Mouse (Mus musculus) forebrain, embryonic 11.5 days (tissue): Measurements from ENCODE around the gene Bcat1. TPM values are rescaled to one million over a fixed set of nuclear protein-coding genes. Genes with fewer than 3 reads are reported as not detected.

Experiments used
- ATAC-seq: fragments of 200-750 bp; cut with Nextera tagmentation; replicated peaks from 2 replicates; pipeline ENCODE4 v1.8.0; 2017; ENCODE audit warnings: moderate TSS enrichment; ENCODE audit not compliant: low FRiP score
- DNase-seq: peaks from one replicate; pipeline ENCODE4 v3.0.0-alpha.2; 2017; ENCODE audit warnings: low spot score
- H3K27ac ChIP-seq: fragments of 300-500 bp; sonication (generic); 2 replicates; pipeline ENCODE4 v1.5.1; 2014; ENCODE audit warnings: low read depth, low read length
- H3K27me3 ChIP-seq: fragments of 300-500 bp; sonication (generic); 2 replicates; pipeline ENCODE4 v1.6.1; 2014; ENCODE audit warnings: mild to moderate bottlenecking, low read length, mixed read lengths; ENCODE audit not compliant: control insufficient read depth, insufficient read depth
- H3K36me3 ChIP-seq: fragments of 300-500 bp; sonication (generic); 2 replicates; pipeline ENCODE4 v1.6.1; 2014; ENCODE audit warnings: mild to moderate bottlenecking, low read length, moderate library complexity, mixed read lengths; ENCODE audit not compliant: control insufficient read depth, insufficient read depth
- H3K4me1 ChIP-seq: fragments of 300-500 bp; sonication (generic); replicated peaks from 2 replicates; pipeline ENCODE4 v1.6.1; 2014; ENCODE audit warnings: low read length, mixed read lengths; ENCODE audit not compliant: control insufficient read depth, insufficient read depth
- H3K4me2 ChIP-seq: fragments of 300-500 bp; sonication (generic); 2 replicates; pipeline ENCODE4 v1.6.1; 2014; ENCODE audit warnings: low read depth, mild to moderate bottlenecking, low read length, moderate library complexity, mixed read lengths; ENCODE audit not compliant: severe bottlenecking
- H3K4me3 ChIP-seq: fragments of 300-500 bp; sonication (generic); 2 replicates; pipeline ENCODE4 v1.5.1; 2014; ENCODE audit warnings: low read depth, low read length
- H3K9ac ChIP-seq: fragments of 300-500 bp; sonication (generic); 2 replicates; pipeline ENCODE4 v1.6.1; 2014; ENCODE audit warnings: low read length
- H3K9me3 ChIP-seq: fragments of 300-500 bp; sonication (generic); 2 replicates; pipeline ENCODE4 v1.6.1; 2016; ENCODE audit warnings: low read length, mixed read lengths; ENCODE audit not compliant: control insufficient read depth
- WGBS: fragments of 180-500 bp; shearing (Covaris S2); extraction: QIAGEN DNeasy Blood & Tissue Kit; methylation state at CpG from one replicate; pipeline ENCODE4 v1.1.7; 2014; 5-methylcytosine and 5-hydroxymethylcytosine counted together
- polyA plus RNA-seq: library from polyadenylated mRNA; unstranded; fragments of >200 nt; fragmentation: Nextera tagmentation; extraction: Ambion mirVana; gene quantifications from 2 replicates; pipeline ENCODE4 v1.2.1, GENCODE M21; 2014

Bcat1 gene
- polyA plus RNA-seq, 1 experiment from 2014 or later, result 110 TPM

GRCm38 (mm10) chr6:145069397-145069796, 6.6 kb downstream of the Bcat1 start:
- Histone ChIP-seq H3K27me3 (no peaks in the 10 kb centered on the region), H3K4me1 (no peaks in the 10 kb centered on the region), H3K9ac (no peak overlapping the region), H3K4me2 (no peak overlapping the region), H3K27ac (no peak overlapping the region), H3K4me3 (no peak overlapping the region), H3K36me3 (no peaks in the 10 kb centered on the region), H3K9me3 (no peaks in the 10 kb centered on the region)
- WGBS, result 91% methylated on average over 7 of the region's 7 CpGs
- ATAC-seq, result no peak
- no peak for DNase-seq

GRCm38 (mm10) chr6:145067679-145068078, 8.3 kb downstream of the Bcat1 start:
- Histone ChIP-seq H3K36me3 (no peaks in the 10 kb centered on the region), H3K4me1 (0 out of 2 replicates have a peak, but pooled peaks cover 2% of the 10 kb centered on the region), H3K9ac (no peak overlapping the region), H3K27ac (no peak overlapping the region), H3K4me3 (no peak overlapping the region), H3K9me3 (no peaks in the 10 kb centered on the region), H3K4me2 (no peak overlapping the region), H3K27me3 (no peaks in the 10 kb centered on the region)
- DNase-seq, result no peak
- 86% methylated on average over 8 of the region's 8 CpGs for WGBS
- ATAC-seq, result no peak

- Histone ChIP-seq H3K9me3 (no peaks in the 10 kb centered on the region), H3K27me3 (no peaks in the 10 kb centered on the region), H3K4me3 (no peak overlapping the region), H3K9ac (no peak overlapping the region), H3K4me2 (no peak overlapping the region), H3K36me3 (no peaks in the 10 kb centered on the region), H3K4me1 (0 out of 2 replicates have a peak, but pooled peaks cover 2% of the 10 kb centered on the region), H3K27ac (no peak overlapping the region)
- WGBS, result 84% methylated on average over 6 of the region's 6 CpGs
- DNase-seq (no peak), ATAC-seq (no peak)
Observed at GRCm38 (mm10) chr6:145066416-145066815, 9.6 kb downstream of the Bcat1 start.

GRCm38 (mm10) chr6:145065301-145065845, 10.6 kb downstream of the Bcat1 start:
- 86% methylated on average over 4 of the region's 4 CpGs for WGBS
- ATAC-seq, result no peak

GRCm38 (mm10) chr6:145064104-145064503, 11.9 kb downstream of the Bcat1 start:
- no peak overlapping the region for H3K4me3 ChIP-seq
- 0 out of 2 replicates have a peak, but pooled peaks cover 2% of the 10 kb centered on the region for H3K4me1 ChIP-seq
- DNase-seq, result no peak
- ATAC-seq, result no peak
- no peak overlapping the region for H3K9ac ChIP-seq
- no peak overlapping the region for H3K4me2 ChIP-seq
- WGBS, result 65% methylated on average over 1 of the region's 1 CpGs
- no peak overlapping the region for H3K27ac ChIP-seq
- H3K9me3 ChIP-seq, result no peaks in the 10 kb centered on the region
- no peaks in the 10 kb centered on the region for H3K27me3 ChIP-seq
- no peaks in the 10 kb centered on the region for H3K36me3 ChIP-seq

More at GRCm38 (mm10) chr6:145065301-145065845, 10.6 kb downstream of the Bcat1 start:
- H3K27ac ChIP-seq, result no peak overlapping the region
- no peak overlapping the region for H3K9ac ChIP-seq
- no peaks in the 10 kb centered on the region for H3K9me3 ChIP-seq
- H3K27me3 ChIP-seq, result no peaks in the 10 kb centered on the region
- H3K4me2 ChIP-seq, result no peak overlapping the region
- 0 out of 2 replicates have a peak, but pooled peaks cover 2% of the 10 kb centered on the region for H3K4me1 ChIP-seq
- H3K4me3 ChIP-seq, result no peak overlapping the region
- DNase-seq, result no peak
- no peaks in the 10 kb centered on the region for H3K36me3 ChIP-seq

GRCm38 (mm10) chr6:145063212-145063868, 12.6 kb downstream of the Bcat1 start:
- no peak for ATAC-seq
- Histone ChIP-seq H3K36me3 (no peaks in the 10 kb centered on the region), H3K4me3 (no peak overlapping the region), H3K4me1 (0 out of 2 replicates have a peak, but pooled peaks cover 2% of the 10 kb centered on the region), H3K9me3 (no peaks in the 10 kb centered on the region), H3K27me3 (no peaks in the 10 kb centered on the region), H3K9ac (no peak overlapping the region), H3K27ac (no peak overlapping the region), H3K4me2 (no peak overlapping the region)
- WGBS, result 61% methylated on average over 5 of the region's 5 CpGs
- DNase-seq, result no peak

GRCm38 (mm10) chr6:145062763-145063162, 13.2 kb downstream of the Bcat1 start:
- H3K27me3 ChIP-seq, result no peaks in the 10 kb centered on the region
- H3K9ac ChIP-seq, result no peak overlapping the region
- H3K4me1 ChIP-seq, result 0 out of 2 replicates have a peak, but pooled peaks cover 2% of the 10 kb centered on the region
- H3K9me3 ChIP-seq, result no peaks in the 10 kb centered on the region
- no peak overlapping the region for H3K4me3 ChIP-seq
- no peak overlapping the region for H3K4me2 ChIP-seq
- ATAC-seq, result no peak
- WGBS, result 81% methylated on average over 4 of the region's 4 CpGs
- H3K36me3 ChIP-seq, result no peaks in the 10 kb centered on the region
- no peak for DNase-seq
- H3K27ac ChIP-seq, result no peak overlapping the region

- H3K36me3 ChIP-seq, result no peaks in the 10 kb centered on the region
- 0 out of 2 replicates have a peak, but pooled peaks cover 2% of the 10 kb centered on the region for H3K4me1 ChIP-seq
- no peaks in the 10 kb centered on the region for H3K27me3 ChIP-seq
- H3K4me2 ChIP-seq, result no peak overlapping the region
- no peak for ATAC-seq
- H3K27ac ChIP-seq, result no peak overlapping the region
- no peak for DNase-seq
- no peak overlapping the region for H3K9ac ChIP-seq
- no peak overlapping the region for H3K4me3 ChIP-seq
- H3K9me3 ChIP-seq, result no peaks in the 10 kb centered on the region
- WGBS, result 92% methylated on average over 1 of the region's 1 CpGs
Observed at GRCm38 (mm10) chr6:145061361-145061760, 14.6 kb downstream of the Bcat1 start.

GRCm38 (mm10) chr6:145056102-145056501, 19.9 kb downstream of the Bcat1 start:
- Histone ChIP-seq H3K9ac (no peak overlapping the region), H3K27me3 (no peaks in the 10 kb centered on the region), H3K4me2 (no peak overlapping the region), H3K9me3 (no peaks in the 10 kb centered on the region), H3K27ac (no peak overlapping the region), H3K4me1 (no peaks in the 10 kb centered on the region), H3K36me3 (no peaks in the 10 kb centered on the region), H3K4me3 (no peak overlapping the region)
- DNase-seq (no peak), ATAC-seq (no peak)
- 89% methylated on average over 4 of the region's 4 CpGs for WGBS
